Mouse (Mus musculus) neural tube, embryonic 15.5 days (tissue): ENCODE measurements at regions not wholly inside any gene's neighbourhood (a gene's known extent, or its start where the extent isn't known, plus 50 kb on each side); places are given as distances from the start of the nearest gene placed in this dataset.

ENCODE experiments used
- ATAC-seq: fragments of 200-750 bp; cut with Nextera tagmentation; 2 replicates; pipeline ENCODE4 v1.8.0; 2017; ENCODE audit warnings: mild to moderate bottlenecking, moderate TSS enrichment, moderate library complexity; ENCODE audit not compliant: low FRiP score
- H3K27ac ChIP-seq: fragments of 300-500 bp; sonication (generic); replicated peaks from 2 replicates; pipeline ENCODE4 v1.5.1; 2015; ENCODE audit warnings: mild to moderate bottlenecking, inconsistent platforms
- H3K27me3 ChIP-seq: fragments of 300-500 bp; sonication (generic); replicated peaks from 2 replicates; pipeline ENCODE4 v1.6.1; 2015; ENCODE audit warnings: inconsistent platforms
- H3K36me3 ChIP-seq: fragments of 300-500 bp; sonication (generic); 2 replicates; pipeline ENCODE4 v1.6.1; 2015; ENCODE audit warnings: inconsistent platforms
- H3K4me1 ChIP-seq: fragments of 300-500 bp; sonication (generic); 2 replicates; pipeline ENCODE4 v1.6.1; 2015; ENCODE audit warnings: inconsistent platforms
- H3K4me2 ChIP-seq: fragments of 300-500 bp; sonication (generic); 2 replicates; pipeline ENCODE4 v1.6.1; 2015; ENCODE audit warnings: inconsistent platforms, mild to moderate bottlenecking, moderate library complexity
- H3K4me3 ChIP-seq: fragments of 300-500 bp; sonication (generic); replicated peaks from 2 replicates; pipeline ENCODE4 v1.5.1; 2015; ENCODE audit warnings: mild to moderate bottlenecking, inconsistent platforms
- H3K9ac ChIP-seq: fragments of 300-500 bp; sonication (generic); replicated peaks from 2 replicates; pipeline ENCODE4 v1.6.1; 2015; ENCODE audit warnings: mild to moderate bottlenecking, inconsistent platforms
- H3K9me3 ChIP-seq: fragments of 300-500 bp; sonication (generic); replicated peaks from 2 replicates; pipeline ENCODE4 v1.6.1; 2016; ENCODE audit warnings: inconsistent platforms
- WGBS: fragments of 180-500 bp; shearing (Covaris S2); methylation state at CpG from one replicate; pipeline ENCODE4 v1.1.7; 2015; ENCODE audit warnings: mixed read lengths; 5-methylcytosine and 5-hydroxymethylcytosine counted together

DNA sequence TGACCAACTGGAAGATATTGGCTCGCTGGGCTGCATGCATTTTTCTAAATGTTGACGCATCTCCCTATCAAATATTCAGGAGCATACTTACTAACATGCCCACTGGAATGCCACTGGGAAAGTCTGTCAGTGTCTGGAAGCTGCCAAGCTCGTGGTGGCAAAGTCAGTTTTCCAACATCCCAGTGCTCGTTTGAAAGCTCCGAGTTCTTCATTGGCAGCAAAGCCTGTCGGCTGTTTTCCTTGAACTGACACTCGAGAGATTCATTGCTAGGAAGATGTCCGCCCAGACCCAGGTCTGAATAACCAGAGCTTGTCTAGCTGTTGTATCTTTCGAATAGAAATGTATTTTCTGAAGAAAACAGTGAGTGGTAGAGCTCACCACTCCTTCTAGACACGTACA, 72.1 kb downstream of the Fam43a start:
- H3K9ac ChIP-seq, result no peak overlapping the region
- H3K9me3 ChIP-seq, result no peaks in the 10 kb centered on the region
- H3K36me3 ChIP-seq, result no peaks in the 10 kb centered on the region
- 0 out of 2 replicates have a peak, but pooled peaks cover 4% of the 10 kb centered on the region for H3K4me1 ChIP-seq
- H3K4me2 ChIP-seq, result no peak overlapping the region
- H3K27ac ChIP-seq, result no peak overlapping the region
- H3K27me3 ChIP-seq, result no peaks in the 10 kb centered on the region
- no peak overlapping the region for H3K4me3 ChIP-seq
- WGBS, result 72% methylated on average over 10 of the region's 10 CpGs
- ATAC-seq, result no peak

DNA sequence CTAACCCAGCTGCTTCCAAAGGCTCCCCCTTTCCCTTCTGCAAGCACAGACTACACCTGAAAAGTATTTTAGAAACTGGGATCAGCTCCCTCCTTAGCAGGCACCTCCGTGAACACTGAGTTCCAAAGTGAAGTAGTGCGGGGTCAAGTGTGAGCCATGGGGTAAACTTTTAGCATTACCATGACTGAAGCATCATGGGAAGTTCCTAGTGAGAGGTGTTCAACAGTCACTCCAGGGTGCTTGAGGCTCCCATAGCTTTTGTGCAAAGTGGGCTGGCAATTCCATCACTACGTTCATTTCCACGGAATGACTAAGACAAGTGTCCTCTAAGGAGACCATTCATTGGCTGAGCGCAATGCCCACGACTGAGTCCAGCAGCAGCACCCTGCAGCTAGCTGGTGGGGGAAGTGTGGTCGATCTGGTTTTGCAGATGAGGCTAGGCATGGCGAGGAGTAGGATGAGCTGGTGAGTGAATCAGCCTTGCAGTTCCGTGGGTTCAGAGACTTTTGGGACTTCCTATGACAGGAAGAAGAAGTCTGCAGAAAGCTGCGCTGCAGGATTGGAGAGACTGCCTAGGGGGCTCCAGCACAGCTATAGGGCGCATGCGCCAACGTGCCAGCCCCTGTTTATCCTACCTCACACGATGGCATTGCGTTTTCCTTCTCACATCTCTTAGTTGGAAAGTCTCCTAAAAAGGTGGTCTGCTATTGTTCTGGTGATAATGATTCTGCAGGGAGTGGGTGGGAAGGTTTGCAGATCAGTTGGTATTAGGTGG, 73.4 kb downstream of the Fam43a start:
- ATAC-seq, result no peak
- Histone ChIP-seq H3K9me3 (no peaks in the 10 kb centered on the region), H3K4me1 (0 out of 2 replicates have a peak, but pooled peaks cover 4% of the 10 kb centered on the region), H3K4me3 (no peak overlapping the region), H3K9ac (no peak overlapping the region), H3K27me3 (no peaks in the 10 kb centered on the region), H3K4me2 (no peak overlapping the region), H3K27ac (no peak overlapping the region), H3K36me3 (no peaks in the 10 kb centered on the region)
- WGBS, result 76% methylated on average over 15 of the region's 15 CpGs

DNA sequence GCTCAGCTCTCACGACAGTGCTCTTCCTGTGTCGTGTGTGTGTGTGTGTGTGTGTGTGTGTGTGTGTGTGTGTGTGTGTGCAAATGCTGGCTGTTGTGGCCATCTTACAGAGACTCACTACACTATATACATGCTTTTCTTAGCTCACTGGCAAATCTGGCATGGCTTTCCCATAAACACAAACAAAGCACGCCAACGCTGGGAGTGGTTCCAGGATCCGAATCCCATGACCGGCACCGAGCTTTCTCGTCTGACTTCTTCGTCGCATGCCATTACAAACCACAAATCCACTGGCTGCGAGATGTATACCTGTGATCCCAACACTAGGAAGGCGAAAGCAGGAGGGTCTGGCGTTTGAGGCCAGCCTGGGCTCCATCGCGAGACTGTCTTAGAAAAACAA, 74.1 kb downstream of the Fam43a start:
- WGBS, result 86% methylated on average over 15 of the region's 15 CpGs
- no peaks in the 10 kb centered on the region for H3K9me3 ChIP-seq
- H3K4me2 ChIP-seq, result no peak overlapping the region
- no peak for ATAC-seq
- no peak overlapping the region for H3K9ac ChIP-seq
- H3K4me1 ChIP-seq, result 0 out of 2 replicates have a peak, but pooled peaks cover 4% of the 10 kb centered on the region
- H3K27ac ChIP-seq, result no peak overlapping the region
- no peaks in the 10 kb centered on the region for H3K27me3 ChIP-seq
- H3K4me3 ChIP-seq, result no peak overlapping the region
- no peaks in the 10 kb centered on the region for H3K36me3 ChIP-seq

DNA sequence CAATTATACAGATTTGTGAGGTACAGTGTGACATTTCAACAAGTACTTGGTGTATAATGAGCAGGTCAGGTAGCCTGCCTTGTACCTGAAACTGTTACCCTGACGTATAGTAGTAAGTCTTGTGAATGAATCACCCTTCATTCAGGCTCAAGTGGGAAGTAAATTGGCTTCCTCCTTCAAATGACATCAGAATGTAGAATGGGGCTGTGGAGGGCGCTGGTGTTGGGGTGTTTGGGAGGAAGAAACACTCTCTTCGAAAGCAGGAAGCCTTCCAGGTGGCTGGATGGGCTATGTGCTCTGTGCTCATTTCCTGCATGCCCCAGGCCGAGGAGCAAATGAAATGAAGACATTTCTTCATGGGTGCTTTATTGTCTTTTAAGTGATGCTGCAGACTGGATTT, 76.3 kb downstream of the Fam43a start:
- no peak for ATAC-seq
- no peak overlapping the region for H3K9ac ChIP-seq
- no peaks in the 10 kb centered on the region for H3K36me3 ChIP-seq
- 0 out of 2 replicates have a peak, but pooled peaks cover 4% of the 10 kb centered on the region for H3K4me1 ChIP-seq
- 69% methylated on average over 4 of the region's 4 CpGs for WGBS
- no peak overlapping the region for H3K4me3 ChIP-seq
- no peak overlapping the region for H3K27ac ChIP-seq
- H3K27me3 ChIP-seq, result no peaks in the 10 kb centered on the region
- H3K9me3 ChIP-seq, result no peaks in the 10 kb centered on the region
- H3K4me2 ChIP-seq, result no peak overlapping the region

DNA sequence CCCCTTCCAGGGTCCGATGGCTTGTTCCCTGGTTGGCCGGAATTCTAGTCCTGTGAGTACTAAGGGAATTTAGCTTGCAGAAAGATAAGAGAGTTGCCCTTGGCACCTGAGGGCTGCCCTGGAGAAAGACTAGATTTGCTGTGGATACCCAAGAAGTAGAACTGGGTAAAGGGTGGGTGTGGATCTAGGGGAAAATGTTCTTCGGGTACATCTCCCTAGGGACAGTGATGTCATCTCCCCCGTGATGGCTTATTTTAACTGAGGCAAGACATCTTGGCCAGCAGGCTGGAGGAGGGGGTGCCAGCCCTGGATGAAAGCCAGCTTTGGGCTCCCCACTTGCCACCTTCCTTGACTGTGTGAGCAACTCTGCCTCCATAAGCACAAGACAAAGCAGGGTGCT, 77.5 kb downstream of the Fam43a start:
- H3K9me3 ChIP-seq, result no peaks in the 10 kb centered on the region
- H3K9ac ChIP-seq, result no peak overlapping the region
- no peak for ATAC-seq
- no peaks in the 10 kb centered on the region for H3K27me3 ChIP-seq
- no peak overlapping the region for H3K27ac ChIP-seq
- no peak overlapping the region for H3K4me3 ChIP-seq
- H3K4me1 ChIP-seq, result no peaks in the 10 kb centered on the region
- H3K36me3 ChIP-seq, result no peaks in the 10 kb centered on the region
- WGBS, result 91% methylated on average over 4 of the region's 4 CpGs
- H3K4me2 ChIP-seq, result no peak overlapping the region

DNA sequence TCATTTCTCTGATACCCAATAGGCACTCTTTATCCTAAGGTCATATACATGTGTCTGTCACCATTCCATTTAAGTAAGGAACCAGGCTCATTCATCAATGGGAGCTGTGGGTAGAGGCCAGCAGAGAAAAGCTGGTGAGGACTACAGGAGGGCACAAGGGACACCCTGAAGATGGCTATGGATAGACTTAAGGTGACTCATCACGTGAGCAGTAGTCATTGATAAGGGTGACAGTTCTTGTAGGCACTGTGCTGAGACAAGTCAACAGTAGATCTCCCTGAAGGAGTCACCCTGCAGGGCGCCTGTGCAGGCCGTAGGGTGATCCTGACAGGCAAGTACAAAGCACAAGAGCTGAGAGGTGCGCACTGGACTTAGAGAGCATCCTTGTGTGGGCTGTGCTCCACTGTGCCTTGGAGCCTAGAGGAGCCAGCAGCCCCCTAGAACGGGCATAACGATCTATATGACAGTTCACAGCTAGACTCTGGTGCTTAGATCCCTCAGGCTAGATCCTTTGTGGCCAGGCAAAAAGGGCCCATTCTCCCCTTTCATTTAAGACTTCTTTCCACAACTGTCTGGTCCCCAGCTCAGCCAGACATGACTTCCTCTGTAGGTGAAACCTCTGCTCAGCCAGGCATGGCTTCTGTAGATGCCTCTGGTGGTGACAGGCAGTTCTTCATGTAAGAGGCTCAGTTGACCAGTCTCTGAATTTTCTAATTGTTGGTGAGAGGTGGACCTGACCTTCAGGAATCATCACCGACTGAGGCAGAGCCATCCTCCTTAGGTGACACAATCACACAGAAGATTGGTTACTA, 78.6 kb downstream of the Fam43a start:
- Histone ChIP-seq H3K36me3 (no peaks in the 10 kb centered on the region), H3K9me3 (no peaks in the 10 kb centered on the region), H3K9ac (no peak overlapping the region), H3K27ac (no peak overlapping the region), H3K4me2 (no peak overlapping the region), H3K4me1 (no peaks in the 10 kb centered on the region), H3K27me3 (no peaks in the 10 kb centered on the region), H3K4me3 (no peak overlapping the region)
- no peak for ATAC-seq
- 90% methylated on average over 7 of the region's 7 CpGs for WGBS

DNA sequence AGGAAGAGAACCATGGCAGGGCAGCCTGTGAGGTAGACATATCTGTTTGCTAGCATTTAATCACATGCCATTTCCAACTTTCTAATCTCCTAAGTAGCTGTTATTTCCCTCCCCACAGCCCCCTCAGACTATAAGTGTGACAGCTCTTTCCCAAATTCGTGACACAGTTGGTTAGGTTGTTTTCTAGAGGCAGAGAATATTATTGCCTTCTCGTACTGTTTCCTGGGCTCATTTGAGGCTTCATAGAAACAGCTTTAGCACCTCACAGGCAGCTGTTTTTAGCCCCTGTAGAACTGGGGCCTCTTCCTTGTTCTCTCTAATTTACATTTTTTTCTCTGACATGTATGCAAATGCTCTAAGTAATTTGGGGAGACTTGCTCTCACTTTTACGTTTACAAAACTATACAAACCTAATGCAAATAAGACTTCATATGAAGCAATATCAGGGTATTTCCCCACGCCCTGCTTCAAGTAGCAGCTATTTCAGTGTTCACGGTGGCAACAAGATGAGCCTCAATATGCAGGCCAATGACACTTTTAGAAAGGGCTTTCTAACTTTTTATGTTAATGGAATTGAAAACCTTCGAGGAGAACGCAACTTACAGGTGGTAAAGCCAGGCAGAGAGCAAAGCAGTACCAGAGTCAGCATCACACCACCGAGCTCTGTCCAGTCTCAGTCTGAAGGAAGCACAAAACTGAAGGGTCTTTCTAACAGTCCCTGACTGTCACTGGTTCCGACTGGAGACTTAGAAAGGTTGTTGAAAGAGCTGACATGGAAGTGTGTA, 79.4 kb downstream of the Fam43a start:
- Histone ChIP-seq H3K27ac (no peak overlapping the region), H3K9me3 (no peaks in the 10 kb centered on the region), H3K4me3 (no peak overlapping the region), H3K4me1 (no peaks in the 10 kb centered on the region), H3K4me2 (no peak overlapping the region), H3K27me3 (no peaks in the 10 kb centered on the region), H3K36me3 (no peaks in the 10 kb centered on the region), H3K9ac (no peak overlapping the region)
- WGBS, result 82% methylated on average over 9 of the region's 9 CpGs
- ATAC-seq, result no peak

DNA sequence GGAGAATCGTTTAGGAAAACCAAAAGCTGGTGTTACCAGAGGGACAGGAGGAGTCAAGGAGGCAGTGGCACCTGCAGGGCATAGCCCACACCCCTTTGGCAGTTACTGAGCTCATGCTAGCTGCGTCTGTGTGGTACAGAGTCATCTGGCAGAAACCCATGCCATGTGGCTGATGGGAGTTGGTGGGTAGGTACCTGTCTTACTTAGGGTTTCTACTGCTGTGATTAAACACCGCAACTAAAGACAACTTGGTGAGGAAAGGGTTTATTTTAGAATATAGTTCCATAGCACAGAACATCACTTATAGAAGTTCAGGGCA, 79.9 kb downstream of the Fam43a start:
- Histone ChIP-seq H3K27ac (no peak overlapping the region), H3K27me3 (no peaks in the 10 kb centered on the region), H3K4me2 (no peak overlapping the region), H3K9me3 (no peaks in the 10 kb centered on the region), H3K9ac (no peak overlapping the region), H3K4me3 (no peak overlapping the region), H3K36me3 (no peaks in the 10 kb centered on the region), H3K4me1 (no peaks in the 10 kb centered on the region)
- ATAC-seq, result no peak
- 86% methylated on average over 3 of the region's 3 CpGs for WGBS

DNA sequence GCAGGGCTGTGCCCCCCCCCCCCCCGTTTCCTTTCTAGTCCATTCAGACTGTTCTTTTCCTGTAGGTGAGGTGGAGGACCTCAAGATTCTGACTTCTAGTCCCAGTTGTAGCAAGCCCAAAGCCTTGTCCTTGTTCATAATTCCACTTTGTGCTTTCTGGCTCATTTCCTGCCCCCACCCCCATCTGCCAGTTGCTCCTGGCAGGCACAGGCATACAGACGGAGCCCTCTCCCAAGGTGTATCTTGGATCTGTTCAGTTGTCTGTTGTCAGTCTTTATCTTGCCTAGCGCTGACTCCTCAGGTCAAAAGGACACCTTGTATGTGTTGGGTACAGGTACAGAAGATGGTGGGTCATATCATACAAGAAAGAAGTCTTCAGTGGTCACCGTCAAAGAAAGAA, 81.9 kb downstream of the Fam43a start:
- no peak overlapping the region for H3K4me2 ChIP-seq
- H3K4me1 ChIP-seq, result no peaks in the 10 kb centered on the region
- no peak overlapping the region for H3K4me3 ChIP-seq
- WGBS, result 76% methylated on average over 4 of the region's 4 CpGs
- no peak for ATAC-seq
- H3K27me3 ChIP-seq, result no peaks in the 10 kb centered on the region
- H3K36me3 ChIP-seq, result no peaks in the 10 kb centered on the region
- no peak overlapping the region for H3K9ac ChIP-seq
- no peak overlapping the region for H3K27ac ChIP-seq
- H3K9me3 ChIP-seq, result no peaks in the 10 kb centered on the region

DNA sequence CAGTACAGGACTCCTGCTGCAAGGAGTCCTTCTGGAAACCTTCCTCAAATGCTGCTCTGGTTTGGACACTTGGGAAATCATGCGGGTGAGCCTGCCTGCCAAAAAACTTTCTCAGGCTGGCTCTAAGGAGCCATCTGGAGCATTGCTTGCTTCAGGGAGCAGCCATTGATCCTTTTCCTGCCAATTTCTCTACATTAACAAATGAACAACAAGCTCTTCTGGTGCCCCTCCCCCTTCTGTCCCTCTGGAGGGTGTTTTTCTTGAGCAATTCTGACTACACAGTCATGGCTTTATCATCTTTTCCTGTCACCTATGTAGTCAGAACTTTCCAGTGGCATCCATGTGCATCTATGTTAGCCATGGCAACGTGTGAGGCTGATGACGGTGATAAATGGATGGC, 84.5 kb downstream of the Fam43a start:
- H3K4me3 ChIP-seq, result no peak overlapping the region
- no peak overlapping the region for H3K4me2 ChIP-seq
- H3K4me1 ChIP-seq, result no peaks in the 10 kb centered on the region
- 90% methylated on average over 3 of the region's 3 CpGs for WGBS
- no peaks in the 10 kb centered on the region for H3K9me3 ChIP-seq
- no peak for ATAC-seq
- no peak overlapping the region for H3K9ac ChIP-seq
- no peak overlapping the region for H3K27ac ChIP-seq
- H3K36me3 ChIP-seq, result no peaks in the 10 kb centered on the region
- H3K27me3 ChIP-seq, result no peaks in the 10 kb centered on the region

DNA sequence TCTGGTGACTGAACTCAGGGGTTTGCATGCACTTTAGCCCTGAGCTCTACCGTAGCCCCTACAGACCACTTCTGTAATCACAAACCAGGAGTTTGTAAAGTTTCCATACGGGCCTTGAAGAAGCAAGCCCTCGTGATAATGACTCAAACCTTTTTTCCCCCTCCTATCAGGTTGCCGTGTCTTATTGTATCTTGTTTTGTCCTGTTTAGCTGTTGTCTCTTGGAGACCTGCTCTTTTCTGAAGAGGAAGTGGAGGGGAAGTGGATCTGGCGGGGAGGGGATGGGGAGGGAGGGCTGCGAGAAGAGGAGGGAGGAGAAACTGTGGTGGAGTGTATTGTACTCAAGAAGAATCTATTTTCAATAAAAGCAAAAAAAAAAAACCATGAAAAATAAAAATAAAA, 87.0 kb downstream of the Fam43a start:
- no peaks in the 10 kb centered on the region for H3K4me1 ChIP-seq
- H3K27me3 ChIP-seq, result no peaks in the 10 kb centered on the region
- H3K9ac ChIP-seq, result no peak overlapping the region
- H3K36me3 ChIP-seq, result no peaks in the 10 kb centered on the region
- no peak overlapping the region for H3K4me2 ChIP-seq
- 79% methylated on average over 6 of the region's 6 CpGs for whole genome bisulfite sequencing
- H3K27ac ChIP-seq, result no peak overlapping the region
- ATAC-seq, result no peak
- H3K4me3 ChIP-seq, result no peak overlapping the region
- no peaks in the 10 kb centered on the region for H3K9me3 ChIP-seq

DNA sequence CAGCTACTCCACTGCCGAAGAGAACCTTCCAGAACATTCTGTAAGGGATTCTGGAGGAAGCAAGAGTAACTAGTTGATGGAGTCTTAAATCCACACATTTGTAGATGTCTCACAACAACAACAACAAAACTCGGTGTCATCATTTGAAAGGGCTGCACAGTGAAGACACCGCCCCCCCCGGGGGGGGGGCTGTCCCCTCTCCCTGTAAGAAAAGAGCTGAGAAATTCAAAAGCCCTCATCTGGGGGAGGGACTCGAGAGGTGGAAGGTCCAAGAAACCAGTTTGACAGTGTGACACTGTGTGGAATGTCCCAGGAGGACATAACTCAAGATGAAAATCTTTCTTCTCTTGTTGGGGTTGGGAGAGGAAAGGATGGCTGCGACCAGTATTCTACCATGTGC, 87.7 kb downstream of the Fam43a start:
- no peaks in the 10 kb centered on the region for H3K27me3 ChIP-seq
- ATAC-seq, result no peak
- 89% methylated on average over 6 of the region's 6 CpGs for WGBS

More for the DNA sequence above, 87.7 kb downstream of the Fam43a start:
- Histone ChIP-seq H3K4me2 (no peak overlapping the region), H3K36me3 (no peaks in the 10 kb centered on the region), H3K27ac (no peak overlapping the region), H3K9ac (no peak overlapping the region), H3K4me3 (no peak overlapping the region), H3K4me1 (peaks cover 2% of the 10 kb centered on the region; the same call in 1 of the 2 replicates), H3K9me3 (no peaks in the 10 kb centered on the region)
